Mouse (Mus musculus) embryo, embryonic 11.5 days (tissue): ENCODE results near the gene Vmn1r25.
"Not testable (repeated sequence)": the region's sequence is repeated elsewhere in the genome, so short reads cannot be mapped to it uniquely, and the experiment has no call there.

Experiments
- DNase-seq: peaks from one replicate; pipeline ENCODE4 v3.0.0-alpha.2; 2012; ENCODE audit warnings: low read depth, low spot score

Gene Vmn1r25

DNA sequence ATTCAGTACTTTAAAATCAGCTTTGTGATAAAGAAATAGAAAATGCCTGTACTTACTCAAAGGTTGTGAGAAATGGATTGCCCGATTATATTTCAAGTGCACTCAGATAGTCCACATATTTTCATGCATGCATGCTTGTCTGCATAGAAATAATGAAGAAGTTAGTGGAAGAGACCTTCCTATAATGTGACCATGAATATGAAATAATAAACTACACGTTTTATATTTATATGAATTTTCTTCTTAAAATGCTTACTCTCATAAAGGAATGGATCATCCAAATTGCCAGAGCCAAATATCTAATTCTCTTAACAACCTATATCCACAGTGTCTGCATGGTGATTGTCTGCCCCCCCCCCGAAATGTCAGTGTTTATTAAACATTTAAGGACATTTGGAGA lies at the start of gene Vmn1r25:
Gene Vmn1r25 (minus strand): TSS at position 101 of the 400 bp plus-strand sequence.
- DNase-seq: no peak

GRCm38 (mm10) chr6:58017478-58017877 lies 36.9 kb upstream of the Vmn1r25 start:
- DNase-seq: not testable (repeated sequence)

GRCm38 (mm10) chr6:58015059-58015458 lies 34.4 kb upstream of the Vmn1r25 start, which contains the start of gene Vmn1r26:
Vmn1r26 (minus strand) TSS chr6:58015159.
- no peak for DNase-seq

DNA sequence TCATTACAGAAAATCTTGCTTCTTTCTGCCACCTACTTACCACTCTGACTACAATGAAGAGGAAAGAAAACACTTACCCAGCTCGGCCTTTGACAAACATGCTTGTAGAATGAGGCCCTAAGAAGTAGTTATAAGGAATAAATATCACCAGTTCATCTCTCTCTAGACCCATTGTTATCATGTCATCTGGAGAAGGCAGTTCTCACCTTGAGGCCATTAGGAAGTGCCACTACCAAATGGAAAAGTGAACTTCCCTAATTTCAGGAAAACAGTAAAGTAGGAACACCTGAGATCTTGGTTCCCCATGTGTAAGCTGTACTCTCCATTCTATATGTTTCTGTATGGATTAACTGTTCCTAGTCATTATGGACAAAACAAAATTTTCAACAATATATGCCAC lies 19.2 kb downstream of the Vmn1r25 start, which contains the start of gene Vmn1r24:
Gene Vmn1r24 (minus strand): TSS at position 101 of the 400 bp plus-strand sequence.
- not testable (repeated sequence) for DNase-seq
